Mouse (Mus musculus) retina, embryonic 14.5 days (tissue): ENCODE data around the gene Sec23ip.

Experiments
- DNase-seq: peaks from one replicate; pipeline ENCODE4 v3.0.0-alpha.2; 2015; ENCODE audit warnings: low spot score

Sec23ip gene

DNA sequence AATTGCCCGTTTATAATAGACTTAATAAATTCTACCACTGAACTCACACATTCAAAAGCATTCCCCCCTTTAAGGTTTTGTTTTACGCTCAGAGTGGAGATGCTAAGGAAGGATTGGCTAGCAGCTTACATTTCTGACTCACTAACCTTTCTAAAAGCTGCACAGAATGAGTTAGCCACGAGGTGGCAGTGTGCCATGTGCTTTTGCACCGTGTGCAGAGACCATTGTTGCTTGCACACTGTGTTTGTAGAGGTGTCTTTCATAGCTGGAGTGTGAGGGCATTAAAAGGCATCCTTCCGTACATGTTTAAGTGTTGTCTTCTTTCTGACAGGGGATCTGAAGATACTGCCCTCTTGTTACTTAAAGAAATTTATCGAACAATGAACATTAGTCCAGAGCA is 34.6 kb downstream of the Sec23ip start:
- peak; percentile 82 for DNase-seq

DNA sequence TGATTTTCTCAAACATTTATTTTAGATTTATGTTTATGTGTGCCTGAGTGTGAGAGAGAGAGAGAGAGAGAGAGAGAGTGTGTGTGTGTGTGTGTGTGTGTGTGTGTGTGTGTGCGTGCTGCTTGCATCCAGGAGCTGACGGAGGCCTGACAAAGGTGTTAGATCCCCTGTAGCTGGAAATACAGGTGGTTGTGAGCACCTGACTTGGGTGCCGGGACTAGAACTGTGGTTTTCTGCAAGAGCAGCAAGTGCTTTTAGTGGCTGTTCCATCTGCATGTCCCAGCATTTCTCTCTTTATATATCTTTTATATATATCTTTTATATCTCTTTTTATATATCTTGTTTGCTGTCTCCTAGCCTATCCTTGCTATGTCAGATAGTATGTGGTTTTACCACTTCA is 37.1 kb downstream of the Sec23ip start:
- DNase-seq, result no peak

DNA sequence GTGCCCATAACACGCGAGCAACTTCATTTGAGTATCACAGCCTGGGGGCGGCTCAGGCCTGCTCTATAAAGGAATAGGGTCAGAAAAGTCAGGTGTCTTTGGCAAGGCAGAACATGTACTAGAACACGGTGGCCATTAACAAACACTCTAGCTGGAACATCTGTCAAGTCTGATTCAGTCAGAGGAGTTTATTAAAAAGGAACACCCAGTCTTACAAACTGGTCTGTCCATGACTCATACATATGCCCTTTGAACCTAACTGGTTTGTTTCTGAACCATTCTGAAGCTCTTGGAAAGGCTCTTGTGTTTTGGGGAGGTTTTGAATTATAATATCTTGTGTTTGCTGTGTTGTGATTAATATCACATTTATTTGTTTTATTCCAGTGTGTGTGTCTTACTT is 45.3 kb downstream of the Sec23ip start:
- no peak for DNase-seq

DNA sequence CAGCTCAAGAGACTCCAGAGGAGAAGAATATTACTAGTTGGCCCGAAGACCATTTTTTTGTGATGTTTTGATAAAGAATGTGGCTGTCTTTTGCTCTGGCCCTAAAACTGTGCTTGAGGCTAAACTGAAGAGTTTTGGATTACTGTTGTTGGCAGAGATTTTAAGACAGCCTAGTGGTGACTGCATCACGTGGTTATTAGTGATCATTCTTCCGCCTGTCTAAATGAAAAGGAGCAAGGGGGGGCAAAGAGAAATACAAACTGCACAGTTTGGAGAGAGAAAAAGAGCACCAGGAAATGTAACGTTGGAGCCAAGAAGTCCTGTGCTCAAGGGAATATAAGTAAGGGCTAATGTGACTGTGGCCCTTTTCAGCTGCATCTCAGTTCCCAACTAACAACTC is 48.7 kb downstream of the Sec23ip start:
- DNase-seq, result no peak

DNA sequence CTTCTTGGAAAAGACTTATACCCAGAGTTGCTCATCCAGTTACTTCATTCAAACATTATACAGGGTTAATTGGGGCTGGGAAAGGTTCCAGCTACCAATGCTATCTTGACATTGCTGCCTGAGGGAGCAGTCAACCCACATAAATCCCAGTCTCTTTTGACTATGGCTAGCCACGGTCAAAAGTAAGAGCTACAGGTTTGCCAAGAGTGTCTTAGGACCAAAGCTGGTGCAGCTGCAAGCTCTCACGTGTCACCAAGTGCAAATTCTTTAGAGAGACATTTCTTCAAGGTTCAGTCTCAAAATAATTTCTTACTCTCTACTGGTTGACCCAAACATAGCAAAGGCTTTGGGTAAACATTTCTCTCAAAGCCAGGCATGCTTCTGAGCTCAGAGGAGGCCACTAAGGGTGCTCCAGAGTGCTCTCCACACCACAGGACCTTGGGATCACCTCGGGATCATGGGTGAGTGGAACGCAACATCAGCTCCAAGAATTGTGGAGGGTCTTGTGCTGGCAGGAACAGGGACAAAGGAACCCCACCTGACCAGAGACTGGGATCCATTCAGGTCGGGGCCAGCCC is 80.3 kb downstream of the Sec23ip start:
- DNase-seq, result no peak

GRCm38 (mm10) chr7:128832455-128833081 is 87.8 kb downstream of the Sec23ip start:
- no peak for DNase-seq

DNA sequence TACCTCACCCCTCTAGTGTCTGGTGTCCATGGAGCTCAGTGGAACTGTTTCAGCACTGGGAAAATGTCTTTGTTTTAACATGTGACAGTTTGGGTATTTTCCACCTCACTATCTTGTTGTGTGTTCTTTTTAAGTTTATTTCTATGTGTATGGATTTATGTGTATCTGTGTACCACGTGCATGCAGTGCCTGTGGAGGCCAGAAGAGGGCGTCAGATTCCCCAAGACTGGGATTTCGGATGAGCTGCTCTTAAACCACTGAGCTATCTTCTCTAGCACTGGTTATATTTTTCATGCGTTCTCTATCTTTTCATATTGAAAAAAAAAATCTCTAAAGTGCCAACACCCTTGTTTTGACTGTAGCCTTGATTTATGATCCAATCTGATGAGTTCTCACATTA is 88.5 kb downstream of the Sec23ip start:
- DNase-seq, result no peak
